Mouse (Mus musculus): ENCODE results near the gene Gm4791.

GRCm38 (mm10) chr9:46969406-46969805, 29.1 kb upstream of the Gm4791 start:
- no peak for TF ChIP-seq POLR2A (IDR thresholded peaks at IDR 0.05; ENCODE audit: borderline replicate concordance, insufficient read depth, low read length)
- no peak for TF ChIP-seq CTCF (IDR thresholded peaks at IDR 0.05; ENCODE audit: borderline replicate concordance, insufficient read depth, low read depth, low read length)

All from cerebellum, adult 2 months (tissue).